Mouse (Mus musculus) ES-CJ7 (cell line): ENCODE results near the gene Mitf.

ENCODE experiments used
- DNase-seq: peaks from one replicate; pipeline ENCODE4 v3.0.0; 2011; ENCODE audit warnings: low read depth, low spot score

Mitf gene

GRCm38 (mm10) chr6:97821811-97822210 lies 15.0 kb downstream of the Mitf start:
- no peak for DNase-seq

- no peak for DNase-seq
Observed at GRCm38 (mm10) chr6:97826642-97827275, 19.9 kb downstream of the Mitf start.

- DNase-seq = no peak
Observed at GRCm38 (mm10) chr6:97828021-97828420, 21.2 kb downstream of the Mitf start.

GRCm38 (mm10) chr6:97828822-97829719 lies 22.2 kb downstream of the Mitf start:
- no peak for DNase-seq

- DNase-seq = no peak
Observed at GRCm38 (mm10) chr6:97832501-97832900, 25.6 kb downstream of the Mitf start.

GRCm38 (mm10) chr6:97836176-97836575 lies 29.3 kb downstream of the Mitf start:
- no peak for DNase-seq

GRCm38 (mm10) chr6:97837711-97838110 lies 30.9 kb downstream of the Mitf start:
- DNase-seq = no peak

- DNase-seq = no peak
Observed at GRCm38 (mm10) chr6:97839568-97839967, 32.7 kb downstream of the Mitf start.

GRCm38 (mm10) chr6:97844112-97844511 lies 37.3 kb downstream of the Mitf start:
- DNase-seq = no peak

GRCm38 (mm10) chr6:97848191-97848857 lies 41.5 kb downstream of the Mitf start:
- no peak for DNase-seq

- no peak for DNase-seq
Observed at GRCm38 (mm10) chr6:97854236-97854635, 47.4 kb downstream of the Mitf start.

GRCm38 (mm10) chr6:97855420-97856170 lies 48.7 kb downstream of the Mitf start:
- no peak for DNase-seq

GRCm38 (mm10) chr6:97856502-97856901 lies 49.6 kb downstream of the Mitf start:
- peak; percentile 23 for DNase-seq

GRCm38 (mm10) chr6:97857690-97858089 lies 50.8 kb downstream of the Mitf start:
- no peak for DNase-seq

- no peak for DNase-seq
Observed at GRCm38 (mm10) chr6:97866575-97866974, 59.7 kb downstream of the Mitf start.

- DNase-seq = no peak
Observed at GRCm38 (mm10) chr6:97868005-97868404, 61.2 kb downstream of the Mitf start.

- DNase-seq = no peak
Observed at GRCm38 (mm10) chr6:97869953-97870352, 63.1 kb downstream of the Mitf start.

- DNase-seq = no peak
Observed at GRCm38 (mm10) chr6:97871296-97872030, 64.6 kb downstream of the Mitf start.

- DNase-seq = no peak
Observed at GRCm38 (mm10) chr6:97873102-97873501, 66.2 kb downstream of the Mitf start.

GRCm38 (mm10) chr6:97876990-97877389 lies 70.1 kb downstream of the Mitf start:
- no peak for DNase-seq

GRCm38 (mm10) chr6:97877492-97877891 lies 70.6 kb downstream of the Mitf start:
- DNase-seq = no peak
